Mouse (Mus musculus) forebrain, embryonic 14.5 days (tissue): Measurements from ENCODE around the gene Nfkb1. TPM values are rescaled to one million over a fixed set of nuclear protein-coding genes. Genes with fewer than 3 reads are reported as not detected.

Source experiments
- ATAC-seq: fragments of 200-750 bp; cut with Nextera tagmentation; 2 replicates; pipeline ENCODE4 v1.8.0; 2017; ENCODE audit warnings: mild to moderate bottlenecking, moderate library complexity
- DNase-seq: peaks from one replicate; pipeline ENCODE4 v3.0.0-alpha.2; 2015; ENCODE audit warnings: low spot score
- H3K27ac ChIP-seq: fragments of 300-500 bp; sonication (generic); 2 replicates; pipeline ENCODE4 v1.5.1; 2014; ENCODE audit warnings: low read depth, mild to moderate bottlenecking, control low read depth, low read length, moderate library complexity
- H3K27me3 ChIP-seq: fragments of 300-500 bp; sonication (generic); replicated peaks from 2 replicates; pipeline ENCODE4 v1.6.1; 2014; ENCODE audit warnings: low read length, control low read depth, mixed read lengths; ENCODE audit not compliant: control insufficient read depth, insufficient read depth
- H3K36me3 ChIP-seq: fragments of 300-500 bp; sonication (generic); 2 replicates; pipeline ENCODE4 v1.6.1; 2014; ENCODE audit warnings: low read length, control low read depth; ENCODE audit not compliant: control insufficient read depth, insufficient read depth
- H3K4me1 ChIP-seq: fragments of 300-500 bp; sonication (generic); 2 replicates; pipeline ENCODE4 v1.6.1; 2014; ENCODE audit warnings: antibody characterized with exemption, low read length, control low read depth; ENCODE audit not compliant: control insufficient read depth, insufficient read depth
- H3K4me2 ChIP-seq: fragments of 300-500 bp; sonication (generic); 2 replicates; pipeline ENCODE4 v1.6.1; 2014; ENCODE audit warnings: mild to moderate bottlenecking, control low read depth, low read length
- H3K4me3 ChIP-seq: fragments of 300-500 bp; sonication (generic); 2 replicates; pipeline ENCODE4 v1.5.1; 2014; ENCODE audit warnings: low read depth, low read length, control low read depth
- H3K9ac ChIP-seq: fragments of 300-500 bp; sonication (generic); 2 replicates; pipeline ENCODE4 v1.6.1; 2014; ENCODE audit warnings: mild to moderate bottlenecking, low read length, control low read depth, moderate library complexity
- H3K9me3 ChIP-seq: fragments of 300-500 bp; sonication (generic); replicated peaks from 2 replicates; pipeline ENCODE4 v1.6.1; 2016; ENCODE audit warnings: low read length, control low read depth, mixed read lengths; ENCODE audit not compliant: control insufficient read depth
- WGBS: fragments of 180-500 bp; shearing (Covaris S2); extraction: QIAGEN DNeasy Blood & Tissue Kit; methylation state at CpG from one replicate; pipeline ENCODE4 v1.1.7; 2014; 5-methylcytosine and 5-hydroxymethylcytosine counted together
- polyA plus RNA-seq: library from polyadenylated mRNA; unstranded; fragments of >200 nt; fragmentation: Nextera tagmentation; extraction: Ambion mirVana; gene quantifications from 2 replicates; pipeline ENCODE4 v1.2.1, GENCODE M21; 2014

The Nfkb1 gene
- polyA plus RNA-seq, 1 experiment from 2014 or later, result 7.2 TPM

- H3K4me1 ChIP-seq, result 0 out of 2 replicates have a peak, but pooled peaks cover 3% of the 10 kb centered on the region
- ATAC-seq, result 0 out of 2 replicates have a peak, but pooled peaks have one; percentile 8
- 74% methylated on average over 6 of the region's 6 CpGs for WGBS
- no peaks in the 10 kb centered on the region for H3K9me3 ChIP-seq
- no peak overlapping the region for H3K9ac ChIP-seq
- H3K4me2 ChIP-seq, result no peak overlapping the region
- H3K36me3 ChIP-seq, result peaks cover 7% of the 10 kb centered on the region; the same call in 1 of the 2 replicates
- DNase-seq, result no peak
- no peak overlapping the region for H3K4me3 ChIP-seq
- no peaks in the 10 kb centered on the region for H3K27me3 ChIP-seq
- H3K27ac ChIP-seq, result no peak overlapping the region
These were observed 25.5 kb downstream of the Nfkb1 start for GRCm38 (mm10) chr3:135665777-135666259.

- peaks cover 11% of the 10 kb centered on the region; the same call in 1 of the 2 replicates for H3K36me3 ChIP-seq
- H3K4me3 ChIP-seq, result no peak overlapping the region
- H3K9ac ChIP-seq, result no peak overlapping the region
- H3K4me1 ChIP-seq, result 0 out of 2 replicates have a peak, but pooled peaks cover 3% of the 10 kb centered on the region
- ATAC-seq (peak; percentile 57), DNase-seq (peak; percentile 16)
- H3K9me3 ChIP-seq, result no peaks in the 10 kb centered on the region
- WGBS, result 33% methylated on average over 15 of the region's 15 CpGs
- no peak overlapping the region for H3K27ac ChIP-seq
- H3K27me3 ChIP-seq, result no peaks in the 10 kb centered on the region
- no peak overlapping the region for H3K4me2 ChIP-seq
These were observed 29.0 kb downstream of the Nfkb1 start for GRCm38 (mm10) chr3:135662139-135662864.

DNA sequence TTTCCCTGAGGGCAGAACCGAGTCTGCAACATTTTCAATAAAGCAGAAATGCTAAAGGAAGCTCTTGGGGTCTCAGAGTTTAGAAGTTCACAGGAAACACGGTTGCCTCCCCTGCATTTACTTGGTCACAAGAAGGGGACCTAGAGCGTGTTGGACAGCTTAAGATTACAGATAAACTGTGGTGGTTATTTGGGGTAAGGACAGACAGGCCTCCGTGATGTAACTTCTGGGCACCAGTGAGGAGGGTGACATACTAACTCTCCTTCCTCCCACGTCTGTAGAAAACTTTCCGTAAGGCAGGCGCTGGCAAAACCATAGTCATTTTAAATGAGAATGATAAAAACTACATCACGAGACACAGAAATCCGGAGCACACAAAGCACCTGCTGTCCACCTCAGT is 29.6 kb downstream of the Nfkb1 start:
- Histone ChIP-seq H3K36me3 (peaks cover 11% of the 10 kb centered on the region; the same call in 1 of the 2 replicates), H3K4me2 (no peak overlapping the region), H3K27me3 (no peaks in the 10 kb centered on the region), H3K4me3 (no peak overlapping the region), H3K4me1 (0 out of 2 replicates have a peak, but pooled peaks cover 3% of the 10 kb centered on the region), H3K9me3 (no peaks in the 10 kb centered on the region), H3K9ac (no peak overlapping the region), H3K27ac (no peak overlapping the region)
- DNase-seq, result no peak
- 69% methylated on average over 9 of the region's 9 CpGs for WGBS
- no peak for ATAC-seq

DNA sequence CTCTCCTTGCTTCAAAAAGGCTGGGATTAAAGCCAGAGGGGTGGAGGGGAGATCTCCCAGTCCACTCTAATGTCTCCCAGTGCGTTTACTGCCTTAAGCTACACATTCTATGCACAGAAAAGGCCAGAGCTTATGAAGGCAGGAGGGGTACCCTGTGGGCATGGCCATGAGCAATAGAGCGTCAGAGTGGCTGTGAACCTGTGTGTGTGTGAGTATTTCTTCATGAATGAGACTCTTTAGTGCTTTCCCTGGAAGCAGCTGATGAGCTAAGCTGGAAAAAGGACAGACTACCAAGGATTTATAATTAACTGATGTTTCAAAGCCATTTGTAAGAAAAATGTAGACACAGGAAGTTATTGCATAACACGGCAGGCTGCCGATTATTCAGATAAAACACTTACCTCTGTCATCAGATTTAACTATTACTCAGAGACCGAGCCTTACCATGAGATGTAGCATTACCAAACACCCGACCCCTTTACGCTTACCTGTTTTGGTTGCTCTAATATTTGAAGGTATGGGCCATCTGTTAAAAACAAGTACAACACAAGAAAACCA is 32.7 kb downstream of the Nfkb1 start:
- ATAC-seq, result no peak
- WGBS, result 84% methylated on average over 7 of the region's 7 CpGs
- H3K27me3 ChIP-seq, result no peaks in the 10 kb centered on the region
- H3K9ac ChIP-seq, result no peak overlapping the region
- no peak overlapping the region for H3K27ac ChIP-seq
- no peaks in the 10 kb centered on the region for H3K9me3 ChIP-seq
- DNase-seq, result no peak
- 0 out of 2 replicates have a peak, but pooled peaks cover 8% of the 10 kb centered on the region for H3K36me3 ChIP-seq
- H3K4me1 ChIP-seq, result no peaks in the 10 kb centered on the region
- no peak overlapping the region for H3K4me3 ChIP-seq
- no peak overlapping the region for H3K4me2 ChIP-seq

DNA sequence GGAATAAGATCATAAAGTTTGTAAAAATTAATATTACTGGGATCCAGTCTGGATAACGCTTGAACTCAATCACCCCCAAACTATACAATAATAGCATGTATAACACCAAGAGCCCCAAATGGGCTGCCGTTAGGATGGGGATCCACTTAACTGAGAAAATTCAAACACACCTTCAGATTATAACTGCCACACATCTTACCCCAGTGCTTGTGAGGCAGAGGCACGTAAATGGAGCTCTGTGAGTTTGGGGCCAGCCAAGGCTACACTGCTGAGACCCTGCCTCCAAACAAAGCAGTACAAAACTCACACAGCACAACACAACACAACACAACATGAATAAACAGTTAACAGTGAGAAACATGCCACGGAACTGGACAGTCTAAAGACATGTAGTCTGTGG is 35.2 kb downstream of the Nfkb1 start:
- 88% methylated on average over 4 of the region's 4 CpGs for WGBS
- H3K27me3 ChIP-seq, result no peaks in the 10 kb centered on the region
- H3K9ac ChIP-seq, result no peak overlapping the region
- H3K36me3 ChIP-seq, result 0 out of 2 replicates have a peak, but pooled peaks cover 12% of the 10 kb centered on the region
- ATAC-seq (no peak), DNase-seq (no peak)
- H3K4me1 ChIP-seq, result no peaks in the 10 kb centered on the region
- H3K4me2 ChIP-seq, result no peak overlapping the region
- no peaks in the 10 kb centered on the region for H3K9me3 ChIP-seq
- H3K27ac ChIP-seq, result no peak overlapping the region
- no peak overlapping the region for H3K4me3 ChIP-seq

GRCm38 (mm10) chr3:135650773-135651555 is 40.4 kb downstream of the Nfkb1 start:
- Histone ChIP-seq H3K9ac (no peak overlapping the region), H3K27me3 (no peaks in the 10 kb centered on the region), H3K4me2 (no peak overlapping the region), H3K36me3 (0 out of 2 replicates have a peak, but pooled peaks cover 8% of the 10 kb centered on the region), H3K27ac (no peak overlapping the region), H3K4me3 (no peak overlapping the region), H3K4me1 (no peaks in the 10 kb centered on the region), H3K9me3 (no peaks in the 10 kb centered on the region)
- ATAC-seq, result no peak
- 69% methylated on average over 15 of the region's 15 CpGs for WGBS
- no peak for DNase-seq

- WGBS, result 64% methylated on average over 10 of the region's 10 CpGs
- Histone ChIP-seq H3K27me3 (no peaks in the 10 kb centered on the region), H3K36me3 (0 out of 2 replicates have a peak, but pooled peaks cover 8% of the 10 kb centered on the region), H3K9ac (no peak overlapping the region), H3K9me3 (no peaks in the 10 kb centered on the region), H3K4me3 (no peak overlapping the region), H3K4me1 (no peaks in the 10 kb centered on the region), H3K27ac (no peak overlapping the region), H3K4me2 (no peak overlapping the region)
- ATAC-seq, result no peak
- DNase-seq, result no peak
These were observed 41.5 kb downstream of the Nfkb1 start for GRCm38 (mm10) chr3:135649809-135650208.

DNA sequence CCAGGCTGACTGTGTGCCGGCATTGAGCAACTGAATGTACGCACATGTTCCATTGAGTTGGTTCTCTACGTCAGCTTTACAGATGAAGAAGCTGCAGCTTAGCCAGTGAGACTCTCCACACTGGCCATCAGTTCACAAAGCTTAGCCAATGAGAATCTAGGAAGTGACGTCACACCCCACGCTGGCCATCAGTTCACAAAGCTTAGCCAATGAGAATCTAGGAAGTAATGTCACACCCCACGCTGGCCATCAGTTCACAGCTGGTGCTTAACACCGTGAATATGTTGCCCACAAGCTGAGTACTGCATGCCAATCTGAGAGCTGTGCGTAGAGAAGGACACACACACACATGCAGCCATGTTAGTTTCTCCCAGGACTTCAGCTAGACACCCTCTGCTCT is 42.8 kb downstream of the Nfkb1 start:
- WGBS, result 93% methylated on average over 8 of the region's 8 CpGs
- Histone ChIP-seq H3K27ac (no peak overlapping the region), H3K4me2 (no peak overlapping the region), H3K9ac (no peak overlapping the region), H3K36me3 (0 out of 2 replicates have a peak, but pooled peaks cover 3% of the 10 kb centered on the region), H3K9me3 (no peaks in the 10 kb centered on the region), H3K4me3 (no peak overlapping the region), H3K27me3 (no peaks in the 10 kb centered on the region), H3K4me1 (no peaks in the 10 kb centered on the region)
- DNase-seq, result no peak
- no peak for ATAC-seq
